Mouse (Mus musculus) thymus, adult 2 months (tissue): ENCODE results near the gene Ugt1a8.

ENCODE experiments used
- CTCF ChIP-seq: fragments of 200-500 bp; IDR thresholded peaks from 2 replicates; pipeline ENCODE4 v1.5.1; 2012; ENCODE audit warnings: mild to moderate bottlenecking, control low read depth, low read length, moderate library complexity, borderline replicate concordance; ENCODE audit not compliant: control insufficient read depth, poor library complexity, insufficient read depth; ENCODE audit errors: extremely low read depth
- POLR2A ChIP-seq: fragments of 200-500 bp; IDR thresholded peaks from 2 replicates; pipeline ENCODE4 v1.6.1; 2012; ENCODE audit warnings: mild to moderate bottlenecking, low read length, control low read depth, moderate library complexity; ENCODE audit not compliant: control insufficient read depth, poor library complexity, insufficient read depth; ENCODE audit errors: extremely low read depth

DNA sequence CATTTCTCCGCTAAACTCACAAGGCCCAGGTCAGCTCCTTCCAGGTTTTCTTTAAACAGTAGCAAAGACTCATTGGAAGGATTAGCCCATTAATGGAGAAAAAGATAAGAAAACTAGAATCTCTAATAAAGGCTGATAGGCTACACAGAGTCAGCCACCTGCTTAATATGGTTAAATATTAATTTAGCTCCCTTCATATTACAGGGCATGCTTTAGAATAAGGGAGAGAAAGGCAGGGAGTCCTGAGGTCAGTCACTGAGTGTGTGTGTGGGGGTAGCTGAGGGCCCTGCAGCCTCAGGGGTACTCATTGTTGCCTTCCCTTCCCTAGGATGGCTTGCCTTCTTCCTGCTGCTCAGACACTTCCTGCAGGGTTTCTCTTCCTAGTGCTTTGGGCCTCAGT, 50.5 kb downstream of the Ugt1a8 start:
- TF ChIP-seq CTCF (no peak), POLR2A (no peak)
